Mouse (Mus musculus): ENCODE data around the gene Hpse2. TPM values are rescaled to one million over a fixed set of nuclear protein-coding genes. Genes with fewer than 3 reads are reported as not detected.
A peak's percentile ranks its signal among the peaks of the same experiment; 100 is the strongest.

Gene Hpse2
- polyA plus RNA-seq, 1 experiment from 2014 or later: 2.2 TPM

DNA sequence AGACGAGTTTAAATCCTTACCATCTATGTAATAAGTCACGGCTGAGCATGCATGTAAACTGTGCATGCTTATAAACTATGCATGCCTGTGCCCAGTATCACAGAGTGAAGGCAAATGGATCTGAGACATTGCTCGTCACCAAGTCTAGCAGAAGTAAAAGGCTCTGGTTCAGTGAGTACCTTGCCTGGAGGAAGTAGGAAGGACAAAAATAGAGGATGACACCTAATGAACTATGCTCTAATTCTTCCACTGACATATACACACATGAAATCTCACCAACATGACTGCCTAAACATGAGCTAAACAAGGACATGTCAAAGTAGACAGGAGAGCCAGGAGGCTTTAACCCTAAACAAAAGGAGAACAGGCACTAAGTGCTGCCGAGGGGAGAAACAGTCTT, 391.7 kb downstream of the Hpse2 start:
- Histone ChIP-seq H3K27ac (no peak overlapping the region), H3K4me3 (no peak overlapping the region), H3K9me3 (no peaks in the 10 kb centered on the region), H3K27me3 (replicated peaks) (no peaks in the 10 kb centered on the region), H3K4me2 (replicated peaks) (no peak overlapping the region), H3K9ac (no peak overlapping the region), H3K4me1 (no peaks in the 10 kb centered on the region), H3K36me3 (no peaks in the 10 kb centered on the region)
- no peak for ATAC-seq (ENCODE audit: low FRiP score, low read depth)
- WGBS: 84% methylated on average over 4 of the region's 4 CpGs

DNA sequence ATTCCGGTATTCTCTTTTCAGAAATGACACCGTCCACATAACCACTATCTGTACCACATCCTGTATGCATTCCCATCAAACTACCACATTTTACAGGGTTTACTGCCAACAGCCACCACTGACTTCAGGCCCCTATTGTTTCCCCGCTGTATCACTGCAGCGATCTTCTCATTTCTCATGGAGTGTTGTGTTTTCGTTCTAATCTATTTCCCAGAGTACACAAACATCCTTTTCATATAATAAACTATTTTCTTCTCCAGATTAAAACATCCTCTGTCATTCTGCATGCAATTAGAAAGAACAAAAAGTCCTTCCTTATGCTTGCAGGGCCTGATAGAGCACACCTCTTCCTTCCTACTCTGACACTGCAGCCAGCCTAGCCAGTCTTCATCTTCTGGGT, 399.3 kb downstream of the Hpse2 start:
- Histone ChIP-seq H3K9ac (no peak overlapping the region), H3K27me3 (replicated peaks) (no peaks in the 10 kb centered on the region), H3K4me1 (no peaks in the 10 kb centered on the region), H3K9me3 (peaks cover 3% of the 10 kb centered on the region; the same call in 1 of the 2 replicates), H3K4me3 (no peak overlapping the region), H3K36me3 (no peaks in the 10 kb centered on the region), H3K4me2 (replicated peaks) (no peak overlapping the region), H3K27ac (no peak overlapping the region)
- 88% methylated on average over 5 of the region's 5 CpGs for WGBS
- ATAC-seq (ENCODE audit: low FRiP score, low read depth): no peak

DNA sequence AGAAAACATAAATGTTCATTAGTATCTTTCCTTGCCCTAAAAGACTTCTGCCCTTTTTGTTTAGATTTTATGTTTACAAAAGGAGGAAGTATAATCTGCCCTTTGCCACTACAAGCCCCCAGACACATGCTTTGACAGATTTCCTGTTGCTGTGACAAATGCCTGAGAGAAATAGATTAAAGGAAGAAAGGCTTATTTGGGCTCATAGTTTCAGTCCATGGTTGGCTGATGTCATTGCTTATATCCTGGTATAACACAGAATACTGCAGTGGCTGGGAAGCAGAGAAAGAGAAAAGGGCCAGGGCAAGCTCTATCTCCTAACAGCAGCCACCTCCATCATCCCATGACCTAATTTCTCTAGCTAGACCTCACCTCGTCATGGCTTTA, 401.8 kb downstream of the Hpse2 start:
- Histone ChIP-seq H3K27ac (no peak overlapping the region), H3K36me3 (no peaks in the 10 kb centered on the region), H3K9ac (no peak overlapping the region), H3K4me2 (replicated peaks) (no peak overlapping the region), H3K4me1 (no peaks in the 10 kb centered on the region), H3K4me3 (no peak overlapping the region), H3K27me3 (replicated peaks) (no peaks in the 10 kb centered on the region), H3K9me3 (peaks cover 3% of the 10 kb centered on the region; the same call in 1 of the 2 replicates)
- WGBS: 79% methylated on average over 1 of the region's 1 CpGs
- no peak for ATAC-seq (ENCODE audit: low FRiP score, low read depth)

DNA sequence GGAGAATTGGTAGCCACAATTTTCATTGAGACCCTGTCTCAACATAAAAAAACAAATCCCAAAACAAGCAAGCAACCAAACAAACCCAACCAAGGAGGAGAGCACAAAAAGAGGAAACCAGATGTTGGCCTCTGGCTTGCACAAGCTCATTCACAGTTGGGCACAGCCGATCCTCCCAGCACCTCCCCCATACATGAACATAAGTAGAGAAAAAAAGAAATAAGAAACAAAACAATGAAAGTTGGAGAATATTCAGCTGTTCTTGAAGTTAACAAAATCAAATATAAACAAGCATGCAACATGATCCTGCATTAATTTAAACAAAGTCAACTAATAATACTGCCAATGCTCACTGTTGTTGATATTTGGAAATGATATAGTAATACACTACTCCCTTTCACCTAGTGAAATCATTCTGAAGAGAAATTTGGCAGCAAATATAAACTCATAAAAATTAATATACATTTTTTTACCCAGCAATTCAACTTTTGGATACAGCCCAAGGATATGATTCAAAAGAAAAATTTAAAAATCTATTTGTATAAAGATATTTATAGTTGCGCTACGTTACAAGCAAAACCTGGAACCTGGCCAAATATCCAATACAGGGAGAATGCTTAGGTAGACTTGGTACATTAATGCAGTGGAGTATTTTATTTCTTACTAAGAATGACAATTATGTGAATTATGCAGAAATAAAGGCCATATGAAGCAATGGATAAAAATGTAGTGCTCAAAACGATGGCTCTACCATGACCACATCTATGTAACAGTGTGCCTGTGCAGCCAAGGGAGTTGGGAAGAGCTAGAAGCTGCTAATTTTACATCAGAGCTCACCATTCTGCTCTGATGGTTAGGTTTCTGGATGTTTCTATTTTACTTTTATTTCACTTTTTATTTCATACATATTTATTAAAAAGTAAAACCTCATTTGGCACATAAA, 402.5 kb downstream of the Hpse2 start:
- H3K27ac ChIP-seq: no peak overlapping the region
- no peaks in the 10 kb centered on the region for H3K36me3 ChIP-seq
- peaks cover 3% of the 10 kb centered on the region; the same call in 1 of the 2 replicates for H3K9me3 ChIP-seq
- ATAC-seq (ENCODE audit: low FRiP score, low read depth): no peak
- H3K4me1 ChIP-seq: no peaks in the 10 kb centered on the region
- 86% methylated on average over 4 of the region's 4 CpGs for WGBS
- H3K4me3 ChIP-seq: no peak overlapping the region
- no peaks in the 10 kb centered on the region for H3K27me3 ChIP-seq (replicated peaks)
- no peak overlapping the region for H3K9ac ChIP-seq
- no peak overlapping the region for H3K4me2 ChIP-seq (replicated peaks)

- Histone ChIP-seq H3K27ac (no peak overlapping the region), H3K9ac (no peak overlapping the region), H3K27me3 (replicated peaks) (no peaks in the 10 kb centered on the region; the same call in 1 of the 2 replicates), H3K4me2 (replicated peaks) (no peak overlapping the region), H3K4me1 (no peaks in the 10 kb centered on the region), H3K36me3 (no peaks in the 10 kb centered on the region), H3K9me3 (peaks cover 3% of the 10 kb centered on the region; the same call in 1 of the 2 replicates), H3K4me3 (no peak overlapping the region)
- 14% methylated on average over 3 of the region's 3 CpGs for WGBS
- ATAC-seq (ENCODE audit: low FRiP score, low read depth): no peak
These were observed 407.6 kb downstream of the Hpse2 start for GRCm38 (mm10) chr19:42980537-42980936.

GRCm38 (mm10) chr19:42977938-42978337, 410.2 kb downstream of the Hpse2 start:
- WGBS: 45% methylated on average over 2 of the region's 2 CpGs
- Histone ChIP-seq H3K9ac (no peak overlapping the region), H3K4me3 (no peak overlapping the region), H3K27me3 (replicated peaks) (no peaks in the 10 kb centered on the region; the same call in 1 of the 2 replicates), H3K4me1 (no peaks in the 10 kb centered on the region), H3K27ac (no peak overlapping the region), H3K9me3 (no peaks in the 10 kb centered on the region), H3K4me2 (replicated peaks) (no peak overlapping the region), H3K36me3 (no peaks in the 10 kb centered on the region)
- ATAC-seq (ENCODE audit: low FRiP score, low read depth): no peak

DNA sequence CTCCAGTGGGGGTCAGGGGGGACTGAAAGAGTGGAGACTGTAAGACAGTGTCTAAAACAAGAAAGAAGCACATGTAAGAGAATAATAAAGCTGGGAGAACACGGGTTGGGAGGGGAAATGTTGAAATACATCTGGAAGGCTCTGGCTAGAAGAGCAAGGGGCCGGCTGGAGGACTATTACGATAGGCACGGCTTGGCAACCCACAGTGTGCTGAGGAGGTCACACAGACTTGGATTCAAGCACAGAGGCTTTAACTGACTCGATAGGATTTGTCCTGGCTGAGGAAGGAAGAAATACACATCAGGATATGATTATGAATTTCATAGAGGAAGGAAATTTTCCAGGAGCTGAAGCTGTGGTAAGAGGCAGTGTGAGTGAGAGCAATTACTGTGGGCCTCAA, 414.4 kb downstream of the Hpse2 start:
- no peaks in the 10 kb centered on the region for H3K36me3 ChIP-seq
- H3K9ac ChIP-seq: no peak overlapping the region
- H3K27ac ChIP-seq: no peak overlapping the region
- no peaks in the 10 kb centered on the region for H3K9me3 ChIP-seq
- H3K4me2 ChIP-seq (replicated peaks): no peak overlapping the region
- no peak overlapping the region for H3K4me3 ChIP-seq
- no peak for ATAC-seq (ENCODE audit: low FRiP score, low read depth)
- H3K27me3 ChIP-seq (replicated peaks): no peaks in the 10 kb centered on the region; the same call in 1 of the 2 replicates
- 89% methylated on average over 5 of the region's 5 CpGs for WGBS
- no peaks in the 10 kb centered on the region for H3K4me1 ChIP-seq

DNA sequence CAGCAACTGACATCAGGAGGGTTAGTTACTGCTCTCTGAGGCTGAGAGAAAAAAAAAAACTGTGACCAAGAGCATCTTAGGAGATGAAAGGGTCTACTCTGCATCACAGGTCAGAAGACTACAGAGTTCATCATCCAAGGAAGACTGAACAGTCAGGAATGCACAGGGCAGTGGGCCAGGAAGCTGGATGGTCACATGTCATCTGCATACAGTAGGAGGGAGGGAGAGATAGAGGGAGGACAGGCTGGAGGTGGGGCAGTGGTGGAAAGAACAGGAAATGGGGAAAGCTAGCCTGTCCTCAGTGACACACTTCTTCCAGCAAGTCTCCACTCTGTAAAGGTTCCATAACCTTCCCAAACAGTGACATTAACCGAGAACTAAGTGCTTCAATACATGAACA, 423.0 kb downstream of the Hpse2 start:
- Histone ChIP-seq H3K4me2 (replicated peaks) (no peak overlapping the region), H3K27me3 (replicated peaks) (no peaks in the 10 kb centered on the region), H3K4me3 (no peak overlapping the region), H3K36me3 (no peaks in the 10 kb centered on the region), H3K4me1 (no peaks in the 10 kb centered on the region), H3K9ac (no peak overlapping the region), H3K27ac (no peak overlapping the region), H3K9me3 (no peaks in the 10 kb centered on the region)
- no peak for ATAC-seq (ENCODE audit: low FRiP score, low read depth)
- WGBS: 75% methylated on average over 1 of the region's 1 CpGs

- Histone ChIP-seq H3K4me1 (no peaks in the 10 kb centered on the region), H3K36me3 (no peaks in the 10 kb centered on the region), H3K9ac (no peak overlapping the region), H3K9me3 (peaks cover 6% of the 10 kb centered on the region; the same call in 1 of the 2 replicates), H3K27me3 (replicated peaks) (no peaks in the 10 kb centered on the region), H3K4me2 (replicated peaks) (no peak overlapping the region), H3K27ac (no peak overlapping the region), H3K4me3 (no peak overlapping the region)
- WGBS: 32% methylated on average over 3 of the region's 3 CpGs
- no peak for ATAC-seq (ENCODE audit: low FRiP score, low read depth)
These were observed 440.0 kb downstream of the Hpse2 start for GRCm38 (mm10) chr19:42948114-42948636.

DNA sequence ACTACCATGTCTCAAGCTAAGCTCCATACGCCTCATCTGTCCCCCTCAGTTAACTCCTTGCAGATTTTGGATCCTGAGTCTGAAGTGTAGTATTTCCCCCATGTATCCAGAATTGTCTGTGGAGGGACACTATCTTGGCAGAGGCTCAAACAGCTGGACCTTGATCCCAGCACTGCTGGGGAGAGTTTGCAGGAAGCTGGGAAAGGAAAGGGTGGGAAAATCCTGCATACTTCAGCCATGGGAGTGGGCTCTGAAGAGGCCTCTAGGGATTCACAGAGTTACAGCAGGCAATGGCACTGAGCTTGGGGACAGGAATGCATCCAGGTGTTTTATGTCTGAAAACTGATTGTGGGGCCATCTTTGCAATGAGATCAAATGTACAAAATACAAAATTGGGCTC, 450.6 kb downstream of the Hpse2 start:
- Histone ChIP-seq H3K36me3 (no peaks in the 10 kb centered on the region), H3K9ac (no peak overlapping the region), H3K27ac (no peak overlapping the region), H3K9me3 (peaks cover 2% of the 10 kb centered on the region; the same call in 1 of the 2 replicates), H3K4me2 (replicated peaks) (no peak overlapping the region), H3K27me3 (replicated peaks) (no peaks in the 10 kb centered on the region), H3K4me3 (no peak overlapping the region), H3K4me1 (no peaks in the 10 kb centered on the region)
- ATAC-seq (ENCODE audit: low FRiP score, low read depth): no peak
- WGBS: 70% methylated on average over 1 of the region's 1 CpGs

- no peak overlapping the region for H3K4me3 ChIP-seq
- no peak overlapping the region for H3K27ac ChIP-seq
- H3K36me3 ChIP-seq: no peaks in the 10 kb centered on the region
- H3K9ac ChIP-seq: no peak overlapping the region
- peak overlapping the region; percentile 12; the same call in 1 of the 2 replicates for H3K4me2 ChIP-seq (replicated peaks)
- no peaks in the 10 kb centered on the region for H3K9me3 ChIP-seq
- no peaks in the 10 kb centered on the region for H3K4me1 ChIP-seq
- 2% methylated on average over 9 of the region's 9 CpGs for WGBS
- no peaks in the 10 kb centered on the region for H3K27me3 ChIP-seq (replicated peaks)
- ATAC-seq (ENCODE audit: low FRiP score, low read depth): no peak
These were observed 451.4 kb downstream of the Hpse2 start for GRCm38 (mm10) chr19:42936661-42937193.

- Histone ChIP-seq H3K27me3 (replicated peaks) (no peaks in the 10 kb centered on the region), H3K36me3 (no peaks in the 10 kb centered on the region), H3K4me1 (no peaks in the 10 kb centered on the region), H3K9me3 (no peaks in the 10 kb centered on the region), H3K4me3 (no peak overlapping the region), H3K9ac (no peak overlapping the region), H3K27ac (no peak overlapping the region), H3K4me2 (replicated peaks) (no peak overlapping the region)
- 69% methylated on average over 3 of the region's 3 CpGs for WGBS
- ATAC-seq (ENCODE audit: low FRiP score, low read depth): no peak
These were observed 458.5 kb downstream of the Hpse2 start for GRCm38 (mm10) chr19:42929702-42930101.
